In the genomic region with DNA sequence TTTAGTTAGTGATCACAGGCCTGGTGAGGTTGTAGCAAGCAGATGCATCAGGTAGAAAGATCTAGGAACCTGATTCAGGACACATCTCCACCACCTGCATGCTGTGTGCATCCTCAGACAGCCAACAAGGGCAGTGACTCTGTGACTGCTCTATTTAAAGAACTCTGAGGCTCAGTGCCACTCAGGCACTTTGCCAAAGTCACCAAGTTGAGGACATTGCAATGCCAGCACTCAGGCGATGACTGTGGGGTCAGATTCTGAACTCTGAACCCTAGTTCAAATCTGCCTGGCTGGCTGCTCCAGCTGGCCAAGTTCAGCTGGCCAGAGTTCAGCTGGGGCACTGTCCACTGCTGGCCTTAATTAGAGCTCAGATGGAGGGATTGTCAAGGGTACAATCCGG, we compare ENCODE assay signal across 7 mouse cellular contexts. TPM values are rescaled to one million over a fixed set of nuclear protein-coding genes. Genes with fewer than 3 reads are reported as not detected.
DNase-seq lines count a peak whose midpoint lies in the region; ATAC-seq and TF ChIP-seq lines count a peak whose summit lies in the region.

No protein-coding gene starts in this region.

- H3K9ac ChIP-seq in hindbrain, embryonic 12.5 days, result no peak overlapping the region

- TF ChIP-seq POLR2A in spleen, adult 2 months (IDR thresholded peaks at IDR 0.05; ENCODE audit: low read depth, low read length), result no peak

- no peak for TF ChIP-seq CTCF in spleen, adult 2 months (IDR thresholded peaks at IDR 0.05; ENCODE audit: extremely low read depth, insufficient read depth, insufficient read length, insufficient replicate concordance)

- peaks cover 40% of the 10 kb centered on the region for H3K4me1 ChIP-seq in spleen, adult 2 months (ENCODE audit: control insufficient read depth, insufficient read depth, insufficient read length)
- 0 out of 2 replicates have a peak, but pooled peaks cover 3% of the 10 kb centered on the region for H3K4me1 ChIP-seq in forebrain, embryonic 10.5 days
- no peaks in the 10 kb centered on the region for H3K4me1 ChIP-seq in hindbrain, embryonic 12.5 days

- no peak for DNase-seq in spleen, adult 2 months (ENCODE audit: low read depth in 1 of 2, low spot score in 2 of 2)
- DNase-seq in spleen, adult 12 weeks (ENCODE audit: low spot score), result no peak
- peak; percentile 82 to 87 for DNase-seq in heart, adult 18-20 months
- peak; percentile 92 to 96 for DNase-seq in kidney, postnatal 25 days
- DNase-seq in thymus, postnatal 25 days, result peak; percentile 38
- no peak for DNase-seq in forebrain, embryonic 10.5 days (ENCODE audit: extremely low spot score, low spot score)

- no peak for ATAC-seq in hindbrain, embryonic 12.5 days (ENCODE audit: low FRiP score)

- no peak overlapping the region for H3K4me3 ChIP-seq in spleen, adult 2 months (ENCODE audit: extremely low read depth, insufficient read depth, insufficient read length)
- H3K4me3 ChIP-seq in forebrain, embryonic 10.5 days, result no peak overlapping the region
- H3K4me3 ChIP-seq in hindbrain, embryonic 12.5 days, result no peak overlapping the region

- WGBS in spleen, adult 2 months, result 61% methylated on average over 2 of the region's 2 CpGs
- WGBS in forebrain, embryonic 10.5 days, result 80% methylated on average over 2 of the region's 2 CpGs
- WGBS in hindbrain, embryonic 12.5 days, result 82% methylated on average over 2 of the region's 2 CpGs

- H3K9me3 ChIP-seq in forebrain, embryonic 10.5 days, result no peaks in the 10 kb centered on the region
- no peaks in the 10 kb centered on the region for H3K9me3 ChIP-seq in hindbrain, embryonic 12.5 days (replicated peaks)

- H3K4me2 ChIP-seq in hindbrain, embryonic 12.5 days (replicated peaks), result no peak overlapping the region

- H3K27me3 ChIP-seq in spleen, adult 2 months (ENCODE audit: control insufficient read depth, insufficient read depth, low read length), result no peaks in the 10 kb centered on the region
- no peaks in the 10 kb centered on the region for H3K27me3 ChIP-seq in forebrain, embryonic 10.5 days (ENCODE audit: poor library complexity, severe bottlenecking)
- H3K27me3 ChIP-seq in hindbrain, embryonic 12.5 days, result no peaks in the 10 kb centered on the region

- no peaks in the 10 kb centered on the region for H3K36me3 ChIP-seq in spleen, adult 2 months (ENCODE audit: control insufficient read depth, insufficient read depth, low read length)
- H3K36me3 ChIP-seq in forebrain, embryonic 10.5 days (replicated peaks), result no peaks in the 10 kb centered on the region
- no peaks in the 10 kb centered on the region for H3K36me3 ChIP-seq in hindbrain, embryonic 12.5 days

- H3K27ac ChIP-seq in spleen, adult 2 months (ENCODE audit: insufficient read depth, low read length), result peak overlapping the region; percentile 89
- H3K27ac ChIP-seq in forebrain, embryonic 10.5 days, result no peak overlapping the region
- no peak overlapping the region for H3K27ac ChIP-seq in hindbrain, embryonic 12.5 days

RNA-seq across cellular contexts. Expression of gene Herpud1, which starts 22.3 kb away (rescaled TPM):
- polyA plus RNA-seq in spleen, adult 2 months (2012; rRNA removed), result 198 and 350 TPM in 2 replicates
- 100 to 1,000 TPM; 204 to 275 TPM for total RNA-seq in heart, adult 18-20 months (2021)
- polyA plus RNA-seq in forebrain, embryonic 10.5 days (2016; fragmentation: Nextera tagmentation; extraction: Ambion mirVana), result 44.9 and 53.0 TPM in 2 replicates
- 52.5 and 56.8 TPM in 2 replicates for polyA plus RNA-seq in hindbrain, embryonic 12.5 days (2016; fragmentation: Nextera tagmentation; extraction: Ambion mirVana)

RNA-seq across cellular contexts. Expression of gene Slc12a3, which starts 34.9 kb away (rescaled TPM):
- 1.2 TPM in 2 replicates for polyA plus RNA-seq in spleen, adult 2 months (2012; rRNA removed)
- total RNA-seq in heart, adult 18-20 months (2021), result under 1 TPM; 0.12 to 0.41 TPM
- not detected in 2 replicates for polyA plus RNA-seq in forebrain, embryonic 10.5 days (2016; fragmentation: Nextera tagmentation; extraction: Ambion mirVana)
- not detected in 2 replicates for polyA plus RNA-seq in hindbrain, embryonic 12.5 days (2016; fragmentation: Nextera tagmentation; extraction: Ambion mirVana)

Comparison
In these comparisons a context has a peak if more than half of its experiments do, and no peak if none do; other contexts are left out.
1. DNase-seq: peak in heart, adult 18-20 months (2 of 2), kidney, postnatal 25 days (2 of 2) and thymus, postnatal 25 days (single experiment); none in spleen, adult 2 months (0 of 2), spleen, adult 12 weeks (single experiment) and forebrain, embryonic 10.5 days (single experiment).